Mouse (Mus musculus): ENCODE results near the gene Hbq1a.

Hbq1a gene

DNA sequence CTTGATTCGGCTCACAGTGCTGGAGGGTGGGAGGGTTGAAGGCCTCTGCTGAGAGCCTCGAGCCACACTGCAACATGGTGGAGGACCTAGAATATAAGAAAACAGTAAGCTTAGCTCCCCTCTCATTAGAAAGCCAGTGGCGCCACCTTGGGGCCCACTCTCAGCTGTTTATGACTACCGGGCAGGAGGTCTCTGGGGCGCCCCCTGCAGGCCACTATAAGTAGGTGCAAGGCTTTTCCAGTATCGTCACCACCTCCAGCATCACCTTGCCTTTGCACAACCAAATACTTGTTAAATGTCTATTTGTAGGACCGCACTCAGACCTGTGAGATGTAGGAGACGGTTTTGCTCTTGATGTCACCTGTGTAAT, 21.3 kb downstream of the Hbq1a start:
- DNase-seq (ENCODE audit: low spot score) = peak; percentile 51

DNA sequence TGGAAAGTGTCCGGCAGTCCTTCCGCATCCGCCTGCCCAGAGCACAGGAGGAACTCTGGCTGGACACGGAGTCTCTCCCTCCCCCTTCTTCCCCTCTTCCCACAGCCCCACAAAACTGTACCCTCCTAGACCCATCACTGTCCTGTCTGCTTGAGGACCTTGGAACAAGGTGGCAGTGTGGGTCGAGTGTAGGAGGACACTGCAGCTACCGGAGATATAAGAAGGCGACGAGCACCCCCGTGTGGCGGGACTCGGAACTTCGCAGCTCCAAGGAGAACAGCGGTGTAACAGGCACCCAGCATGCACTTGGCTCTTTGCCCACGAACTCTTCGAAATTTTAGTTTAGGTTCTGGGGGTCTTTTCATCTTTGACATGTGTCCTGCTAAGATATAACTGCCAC, 24.7 kb downstream of the Hbq1a start:
- peak; percentile 70 for DNase-seq (ENCODE audit: low spot score)

DNA sequence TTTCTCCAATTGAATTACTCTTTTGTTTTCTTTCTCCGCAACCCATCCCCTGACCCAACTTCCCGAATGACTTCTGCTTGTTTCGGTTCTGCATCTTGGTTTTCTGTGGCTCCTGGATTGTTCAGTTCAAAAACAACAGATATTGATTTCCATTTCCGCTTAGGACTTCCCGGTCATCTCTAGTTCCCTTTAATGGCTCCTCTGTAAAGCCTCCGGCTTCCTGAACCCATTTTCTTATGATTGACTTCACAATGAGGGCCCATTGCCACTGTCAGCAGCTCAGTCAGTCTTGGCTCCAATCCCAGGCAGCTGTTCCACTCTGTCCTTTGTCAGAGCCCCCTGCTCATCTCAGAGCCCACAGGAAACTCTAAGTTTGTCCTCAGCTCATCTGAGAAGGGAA, 31.2 kb downstream of the Hbq1a start:
- DNase-seq (ENCODE audit: low spot score) = no peak

DNA sequence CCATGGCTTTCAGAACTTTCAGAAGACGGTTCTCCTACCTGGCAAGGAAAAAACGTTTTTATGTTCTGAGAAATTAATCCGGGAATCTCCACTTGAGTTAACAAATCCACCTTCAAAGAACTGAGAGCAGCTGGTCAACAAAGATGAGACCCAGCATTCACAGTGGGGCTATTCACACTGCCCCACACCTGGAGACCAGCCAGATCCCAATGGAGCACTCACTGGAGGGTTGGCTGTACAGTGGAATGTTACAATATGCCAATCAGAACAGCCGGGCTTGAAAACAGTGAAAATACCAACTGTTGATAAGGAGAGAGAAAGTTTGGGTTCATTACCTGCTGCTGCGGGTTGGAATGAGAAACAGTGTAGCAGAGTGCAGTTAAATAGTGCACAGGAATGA, 32.0 kb downstream of the Hbq1a start:
- no peak for DNase-seq (ENCODE audit: low spot score)

DNA sequence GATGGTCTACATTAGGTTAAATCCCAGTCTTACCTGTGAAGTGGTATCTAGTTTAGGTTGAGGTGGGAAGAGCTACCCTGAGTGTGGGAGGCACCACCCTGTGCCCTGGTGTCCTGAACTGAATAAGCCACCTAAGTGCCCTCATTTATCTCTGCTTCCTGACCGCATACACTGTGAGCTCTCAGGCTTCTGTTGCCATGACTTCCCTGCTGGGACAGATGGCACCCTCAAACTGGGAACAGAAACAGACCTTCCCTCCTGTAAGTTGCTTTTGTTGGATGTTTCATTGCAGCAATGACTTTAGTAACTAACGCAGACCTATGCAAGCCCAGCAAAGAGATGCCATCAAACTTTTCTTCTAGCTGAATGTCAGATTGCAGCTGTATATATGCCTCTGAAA, 33.4 kb downstream of the Hbq1a start:
- DNase-seq (ENCODE audit: low spot score) = no peak

DNA sequence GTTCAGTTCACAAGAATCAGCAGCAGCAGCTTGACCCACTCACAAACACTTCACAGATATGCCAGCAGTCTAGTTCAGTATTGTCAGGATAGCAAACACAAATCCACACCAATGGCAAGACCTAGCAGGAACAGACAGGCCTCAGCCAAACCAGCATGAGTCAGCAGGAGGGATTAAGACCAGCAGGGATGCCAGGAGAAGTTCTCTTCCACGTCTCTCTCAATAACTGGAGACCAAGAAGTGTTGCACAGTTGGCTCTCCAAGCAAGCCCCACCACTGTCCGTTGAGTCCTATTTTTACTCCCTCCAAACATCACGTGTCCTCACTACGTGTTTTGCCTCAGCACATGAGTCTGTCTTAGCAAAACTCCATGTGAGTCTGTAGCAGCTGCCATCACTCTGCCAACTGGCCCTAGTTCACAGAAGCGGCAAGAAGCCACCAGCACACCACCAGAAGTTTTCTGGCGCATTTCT, 36.6 kb downstream of the Hbq1a start:
- DNase-seq (ENCODE audit: low spot score) = no peak

DNA sequence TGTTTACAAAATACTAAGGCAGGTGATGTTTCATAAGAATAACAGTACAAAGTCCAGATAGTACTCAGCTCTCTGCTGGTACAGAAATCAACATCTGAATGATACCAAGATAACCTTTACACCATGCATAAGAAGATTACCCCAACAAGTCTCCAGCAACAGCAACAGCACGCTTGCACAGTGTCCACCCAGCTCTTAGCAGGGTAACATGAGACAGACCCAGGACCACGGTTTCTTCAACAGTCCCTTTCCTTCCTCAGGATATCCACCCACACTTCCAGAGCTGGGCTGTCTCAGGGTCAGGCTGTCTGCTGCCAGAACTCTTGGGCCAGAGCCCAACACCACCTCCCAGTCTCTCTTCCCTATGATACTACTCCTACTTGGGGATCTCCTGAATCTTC, 39.3 kb downstream of the Hbq1a start:
- no peak for DNase-seq (ENCODE audit: low spot score)

DNA sequence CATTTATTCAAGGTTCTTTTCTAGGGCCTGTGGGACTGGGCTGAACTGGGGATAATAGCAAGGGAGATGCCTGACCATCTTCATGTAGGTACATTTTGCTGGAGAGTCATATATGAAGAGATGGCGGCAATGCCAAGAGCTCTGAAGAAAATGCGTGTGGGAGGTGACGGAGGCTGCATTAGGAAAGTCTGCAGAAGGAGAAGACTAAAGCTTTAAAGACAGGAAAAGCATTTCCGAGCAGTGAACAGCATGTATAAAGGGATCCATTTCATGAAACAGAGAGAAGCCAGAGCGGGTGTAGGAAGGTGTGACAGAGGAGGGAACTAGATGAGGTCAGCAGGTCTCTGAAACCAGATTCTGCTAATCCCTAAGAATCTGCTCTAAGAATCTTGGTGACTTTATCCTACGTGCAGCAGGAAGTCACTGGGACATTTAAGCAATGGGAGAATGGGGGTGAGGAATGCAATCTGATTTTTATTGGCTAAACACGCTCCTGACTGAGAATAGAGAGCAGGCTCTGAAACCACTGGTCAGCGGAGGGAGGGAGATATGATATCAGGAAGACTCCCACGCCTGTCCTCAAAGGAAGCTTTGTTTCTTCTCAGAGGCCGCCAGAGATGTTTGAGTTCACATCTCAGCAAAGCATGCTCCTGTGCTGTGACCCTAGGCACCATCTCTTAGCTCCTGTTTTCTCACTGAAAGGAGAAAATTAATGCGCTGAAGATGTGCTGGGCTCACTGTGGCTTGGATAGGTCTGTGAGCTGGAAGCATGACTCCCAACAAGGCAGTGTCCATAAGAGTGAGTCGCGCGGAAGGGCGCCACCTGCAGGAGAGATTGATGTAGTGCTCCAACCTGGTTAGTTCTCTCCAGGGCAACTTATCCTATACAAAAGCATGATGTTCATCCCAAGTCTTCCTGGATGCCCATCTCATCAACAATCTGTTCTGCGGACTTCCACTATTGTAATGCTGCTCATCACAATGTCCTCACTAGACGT, 40.9 kb downstream of the Hbq1a start:
- peak; percentile 51 for DNase-seq (ENCODE audit: low spot score)

DNA sequence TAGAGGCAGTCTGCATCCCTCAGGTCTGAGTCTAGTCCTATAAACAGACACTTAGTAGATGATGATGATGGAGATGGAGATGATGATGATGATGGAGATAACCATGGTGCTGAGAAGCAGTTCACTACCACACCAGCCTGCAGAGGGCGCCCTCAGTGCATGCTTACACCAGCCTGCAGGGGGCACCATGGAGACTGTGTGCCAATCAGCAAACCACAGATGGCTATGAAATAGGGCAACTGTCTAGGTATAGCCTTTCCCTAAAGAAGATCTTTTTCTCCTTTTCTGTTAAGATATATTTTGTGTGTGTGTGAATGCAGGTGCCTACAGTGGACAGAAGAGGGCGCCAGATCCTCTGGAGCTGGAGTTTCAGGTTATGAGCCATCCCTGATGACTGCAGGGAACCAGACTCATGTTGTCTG, 42.9 kb downstream of the Hbq1a start:
- peak; percentile 61 for DNase-seq (ENCODE audit: low spot score)

DNA sequence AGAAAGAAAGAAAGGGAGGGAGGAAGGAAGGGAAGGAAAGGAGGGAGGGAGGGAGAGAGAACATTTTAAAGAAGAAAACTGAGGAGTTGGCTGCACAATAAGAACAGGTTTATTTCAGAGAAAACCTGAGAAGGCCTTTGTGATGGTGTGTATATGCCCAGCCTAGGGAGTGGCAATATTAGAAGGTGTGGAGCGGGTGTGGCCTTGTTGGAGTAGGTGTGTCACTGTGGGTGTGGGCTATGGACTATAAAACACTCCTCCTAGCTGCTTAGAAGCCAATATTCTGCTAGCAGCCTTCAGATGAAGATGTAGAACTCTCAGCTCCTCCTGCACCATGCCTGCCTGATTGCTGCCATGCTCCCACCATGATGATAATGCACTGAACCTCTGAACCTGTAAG, 43.5 kb downstream of the Hbq1a start:
- DNase-seq (ENCODE audit: low spot score) = no peak

DNA sequence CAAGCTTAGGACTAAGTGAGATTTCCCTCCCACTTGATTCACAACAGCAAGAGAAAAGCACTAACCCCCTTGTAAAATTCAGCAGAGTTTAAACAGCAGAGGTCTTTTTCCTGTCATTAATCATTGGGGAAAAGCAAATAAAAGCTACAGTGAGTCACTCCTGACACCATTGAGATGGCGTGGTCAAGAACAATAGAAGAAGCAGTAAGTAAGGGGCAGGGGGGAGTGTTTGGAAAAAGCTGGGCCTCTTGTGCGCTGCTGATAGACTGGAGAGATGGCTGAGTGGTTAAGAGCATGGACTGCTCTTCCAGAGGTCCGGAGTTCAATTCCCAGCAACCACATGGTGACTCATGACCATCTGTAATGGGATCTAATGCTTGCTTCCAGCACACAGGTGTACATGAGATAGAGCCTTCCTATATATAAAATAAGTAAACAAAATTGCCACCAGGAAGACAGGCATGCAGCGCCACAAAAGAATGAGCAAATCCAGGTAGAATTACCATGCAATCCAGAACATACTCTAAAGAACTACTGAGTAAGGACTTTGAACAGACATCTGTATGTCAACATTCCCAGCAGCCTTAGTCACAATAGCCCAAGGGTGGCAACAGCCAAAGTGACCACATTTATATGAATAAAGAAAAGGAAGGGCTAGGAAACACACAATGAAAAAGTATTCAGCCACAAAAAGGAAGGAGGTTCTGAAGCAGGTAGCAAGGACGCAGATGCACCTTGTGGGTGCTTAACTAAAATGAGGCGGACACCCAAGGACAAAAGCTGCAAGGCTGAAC, 45.8 kb downstream of the Hbq1a start:
- DNase-seq (ENCODE audit: low spot score) = no peak

DNA sequence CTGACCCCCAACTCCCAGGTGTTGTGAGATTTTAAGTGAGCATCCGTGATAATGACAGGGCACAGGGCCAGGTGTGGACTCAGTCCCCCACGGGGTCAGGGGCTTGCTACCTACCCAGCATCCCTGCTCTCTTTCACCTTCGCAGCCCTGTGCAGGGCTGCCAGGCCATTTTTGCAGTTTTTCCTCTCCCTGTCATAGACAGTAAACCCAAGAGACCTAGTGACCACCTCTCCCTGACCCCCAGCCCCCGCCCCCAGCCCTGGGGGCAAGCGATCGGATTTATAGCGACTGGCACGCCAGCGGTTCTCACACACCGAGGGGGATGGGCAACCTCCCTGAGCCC, 47.4 kb downstream of the Hbq1a start:
- no peak for DNase-seq (ENCODE audit: low spot score)

DNA sequence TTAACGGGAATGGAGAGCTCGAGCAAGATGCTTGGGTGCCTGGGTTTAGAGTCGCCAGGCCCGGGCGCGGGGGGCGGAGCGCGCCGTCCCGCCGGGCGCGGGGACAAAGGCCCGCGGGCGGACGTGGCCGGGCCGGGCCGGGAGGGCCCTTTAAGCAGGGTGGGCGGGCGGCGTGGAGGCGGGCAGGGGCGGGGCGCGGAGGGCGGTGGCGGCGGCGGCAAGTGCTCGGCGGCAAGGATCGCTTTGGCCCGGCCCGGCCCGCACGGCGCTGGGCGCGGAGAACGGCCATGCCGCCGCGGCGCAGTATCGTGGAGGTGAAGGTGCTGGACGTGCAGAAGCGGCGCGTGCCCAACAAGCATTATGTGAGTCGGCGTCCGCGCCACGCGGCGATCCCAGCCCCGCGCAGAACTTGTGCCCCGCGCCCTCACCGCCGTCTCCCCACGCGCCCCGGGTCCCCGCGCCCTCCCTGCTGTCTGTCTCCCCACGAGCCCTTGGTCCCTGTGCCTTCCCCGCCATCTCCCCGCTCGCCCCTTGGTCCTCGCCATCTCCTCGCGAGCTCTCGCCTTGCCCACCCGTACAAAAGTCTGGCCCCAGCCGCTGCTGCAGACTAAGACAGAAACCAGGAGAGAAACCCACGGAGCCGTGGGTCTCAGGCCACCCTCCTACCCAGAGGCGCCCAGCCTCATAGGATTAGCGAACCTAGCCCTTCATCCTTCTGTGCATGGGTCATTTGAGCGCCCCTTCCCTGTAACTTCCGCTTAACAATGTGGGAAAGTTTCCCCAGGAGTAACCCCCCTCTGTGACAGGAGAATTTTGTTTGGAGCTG, 48.0 kb downstream of the Hbq1a start, which contains the start of gene Sh3pxd2b:
Gene Sh3pxd2b, plus strand, starts transcription at position 214 of the 826 bp plus-strand sequence.
- peak; percentile 38 for DNase-seq (ENCODE audit: low spot score)

DNA sequence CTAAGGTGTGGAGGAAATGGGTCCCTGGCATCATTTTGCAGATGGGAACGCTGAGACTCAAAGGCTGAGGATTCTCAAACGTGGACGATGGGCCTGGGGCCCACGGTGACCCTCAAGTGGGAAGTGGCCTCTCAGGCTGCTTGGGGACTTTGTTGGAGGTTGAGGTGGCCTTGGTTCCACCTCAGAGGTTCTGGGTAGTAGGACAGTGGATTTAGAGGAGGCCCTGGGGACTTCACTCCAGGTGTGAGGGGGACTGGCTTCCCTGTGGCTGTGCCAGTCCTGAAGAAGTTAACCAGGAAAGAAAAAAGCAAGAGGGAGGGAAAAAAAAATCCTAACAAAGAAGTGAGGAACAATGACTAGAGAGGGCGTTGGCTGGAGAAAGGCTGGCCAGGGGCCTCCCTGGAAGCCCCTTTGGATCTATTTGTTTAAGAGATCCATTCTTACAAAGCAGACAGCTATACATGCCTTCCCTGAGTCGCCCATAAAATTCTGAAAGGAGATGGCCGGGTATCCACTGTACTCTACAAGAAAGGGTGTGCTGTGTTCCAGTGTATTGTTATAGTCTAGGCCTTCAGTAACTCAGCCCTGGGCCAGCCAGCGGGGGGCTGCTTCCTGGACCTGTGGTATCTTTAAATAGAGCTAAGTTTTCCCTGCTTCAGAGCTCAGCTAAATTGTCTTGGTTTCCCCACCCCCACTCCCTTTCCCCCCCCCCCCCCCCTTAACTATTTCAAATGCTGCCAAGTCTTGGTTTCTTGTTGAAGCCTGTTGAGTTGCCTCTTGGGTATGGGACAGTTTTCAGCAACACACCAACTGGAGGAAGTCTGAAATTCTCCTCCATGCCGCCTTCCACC, 48.8 kb downstream of the Hbq1a start:
- no peak for DNase-seq (ENCODE audit: low spot score)

DNA sequence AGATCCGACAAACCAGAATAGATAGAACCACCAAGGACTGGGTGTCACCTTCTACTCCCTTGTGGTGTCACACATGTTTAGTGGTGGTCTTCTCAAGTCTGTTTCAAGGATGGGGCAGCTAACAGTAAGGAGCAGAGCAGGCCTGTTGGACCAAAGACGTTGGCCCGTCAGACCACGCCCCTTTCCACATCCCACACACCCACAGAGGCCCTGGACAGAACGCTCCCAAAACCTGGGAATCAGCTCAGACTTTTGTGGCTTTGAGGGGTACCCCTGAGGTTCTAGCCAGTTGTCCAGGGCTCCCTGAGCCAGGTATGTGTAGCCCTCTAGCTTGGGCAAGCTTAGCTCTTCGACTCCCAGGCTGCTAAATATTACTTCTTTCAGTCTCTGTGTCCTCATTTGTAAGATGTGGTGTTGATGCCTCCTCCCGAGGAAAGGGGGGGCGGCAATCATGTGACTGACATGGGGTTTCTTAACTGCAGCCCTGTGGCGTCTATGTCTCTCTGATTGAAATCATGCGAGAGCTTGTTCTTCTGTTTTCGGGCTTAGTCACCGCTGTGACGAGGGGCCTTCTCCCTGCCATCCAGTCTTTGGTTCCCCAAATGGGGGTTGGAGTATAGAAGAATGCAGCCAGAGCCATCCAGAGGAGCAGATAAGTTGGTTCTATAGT, 49.5 kb downstream of the Hbq1a start:
- DNase-seq (ENCODE audit: low spot score) = no peak
